Mouse (Mus musculus) lung, adult 2 months (tissue): ENCODE measurements around the gene Cmtm2b.

Source experiments
- CTCF ChIP-seq: fragments of 200-500 bp; IDR thresholded peaks from 2 replicates; pipeline ENCODE4 v1.5.1; 2011; ENCODE audit warnings: mild to moderate bottlenecking, low read length, control low read depth; ENCODE audit not compliant: insufficient read depth
- POLR2A ChIP-seq: fragments of 200-500 bp; IDR thresholded peaks from 2 replicates; pipeline ENCODE4 v1.6.1; 2011; ENCODE audit warnings: low read depth, mild to moderate bottlenecking, control low read depth, low read length, borderline replicate concordance; ENCODE audit errors: extremely low read depth

DNA sequence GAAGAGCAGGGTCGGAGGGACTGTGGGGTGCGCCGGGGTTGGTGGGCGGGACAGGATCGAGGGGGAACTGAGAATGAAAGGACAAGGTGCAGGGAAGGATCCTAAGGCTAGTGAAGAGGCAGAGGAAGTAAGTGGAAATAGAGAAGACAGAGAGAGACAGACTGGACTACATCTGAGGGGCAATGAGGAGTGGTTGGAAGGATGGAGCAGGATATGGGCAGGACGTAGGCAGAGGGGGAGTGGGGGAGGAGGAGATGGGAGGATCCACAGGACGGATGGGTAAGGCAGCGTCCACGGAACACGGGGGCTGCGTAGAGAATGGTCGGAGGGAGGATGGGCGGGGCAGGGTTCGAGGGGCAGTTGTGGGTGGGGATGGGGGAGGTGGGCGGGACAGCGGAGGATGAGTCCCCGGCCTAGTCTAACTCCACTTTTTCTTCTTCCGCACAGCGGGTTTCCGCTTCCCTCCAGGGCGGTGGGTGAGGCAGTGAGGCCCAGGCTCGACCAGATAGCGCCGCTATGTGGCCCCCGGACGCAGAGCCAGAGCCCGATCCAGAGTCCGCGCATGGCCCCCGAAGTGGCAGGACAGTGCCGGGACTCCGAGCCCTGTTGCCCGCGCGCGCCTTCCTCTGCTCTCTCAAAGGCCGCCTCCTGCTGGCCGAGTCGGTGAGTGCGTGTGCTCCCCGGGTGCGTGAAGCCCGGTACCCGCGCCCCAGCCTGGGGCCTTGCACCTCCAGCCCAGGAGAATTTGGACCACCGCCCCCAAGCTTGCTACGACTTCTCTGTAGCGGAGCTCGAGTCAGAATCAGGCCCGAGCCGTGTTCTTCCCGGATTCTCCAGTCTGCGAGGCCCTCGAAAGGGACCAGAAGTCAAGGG, 18.4 kb downstream of the Cmtm2b start:
- TF ChIP-seq CTCF: no peak
- peak; percentile 70; the same call in 1 of the 2 replicates for TF ChIP-seq POLR2A
